Mouse (Mus musculus): ENCODE measurements at regions not wholly inside any gene's neighbourhood (a gene's known extent, or its start where the extent isn't known, plus 50 kb on each side); places are given as distances from the start of the nearest gene placed in this dataset.

DNA sequence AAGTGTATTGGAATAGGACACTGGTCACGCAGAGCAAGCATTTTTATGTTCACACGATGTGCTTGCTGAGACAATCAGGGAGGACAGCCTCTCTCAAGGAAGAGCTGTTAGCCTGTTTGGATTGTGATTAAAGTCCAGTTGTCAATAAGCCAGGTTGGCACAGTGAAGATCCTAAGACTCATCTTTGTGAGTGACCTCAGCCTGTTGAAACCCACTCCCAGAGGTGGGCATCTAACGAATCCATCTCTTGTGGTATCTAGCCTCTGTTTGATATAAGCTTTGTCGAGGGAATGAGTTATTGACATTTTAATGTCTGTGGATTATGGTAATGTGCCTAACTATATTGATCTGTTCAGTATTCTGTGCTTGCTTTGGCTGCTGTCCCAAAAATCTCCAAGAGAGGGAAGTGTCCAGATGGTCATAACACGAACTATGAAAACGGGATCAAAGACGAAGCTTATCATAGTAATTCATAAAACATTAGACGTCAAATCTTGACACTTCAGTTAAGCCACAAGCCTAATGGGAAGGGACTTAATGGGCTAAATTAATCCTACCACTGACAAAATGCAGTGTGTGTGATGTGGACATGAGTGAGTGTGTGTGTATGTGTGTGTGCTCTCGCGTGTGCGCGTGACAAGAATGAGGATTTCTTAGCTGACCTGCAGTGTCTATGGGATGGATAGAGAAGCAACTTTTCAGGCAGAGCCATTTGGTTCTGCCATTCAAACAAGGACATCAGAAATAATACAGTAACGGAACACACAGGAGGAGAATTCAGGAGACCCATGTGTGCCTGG lies 104.8 kb upstream of the Fer start:
- no peaks in the 10 kb centered on the region for H3K4me1 ChIP-seq (replicated peaks; ENCODE audit: control insufficient read depth, insufficient read depth, low read length)
- 84% methylated on average over 13 of the region's 13 CpGs for WGBS
- DNase-seq (ENCODE audit: low spot score) (no peak), ATAC-seq (replicated peaks; ENCODE audit: low FRiP score) (no peak)
- no peak overlapping the region for H3K4me3 ChIP-seq (ENCODE audit: low read depth, low read length)
- no peaks in the 10 kb centered on the region for H3K27me3 ChIP-seq (replicated peaks; ENCODE audit: control insufficient read depth, insufficient read depth, low read length)
- H3K9ac ChIP-seq (ENCODE audit: low read depth, low read length): no peak overlapping the region
- no peaks in the 10 kb centered on the region for H3K36me3 ChIP-seq (ENCODE audit: control insufficient read depth, insufficient read depth, low read length)
- no peak overlapping the region for H3K4me2 ChIP-seq
- H3K27ac ChIP-seq (ENCODE audit: low read depth, low read length): no peak overlapping the region
- no peaks in the 10 kb centered on the region for H3K9me3 ChIP-seq (ENCODE audit: control insufficient read depth, low read length)

- no peaks in the 10 kb centered on the region for H3K4me1 ChIP-seq (replicated peaks; ENCODE audit: control insufficient read depth, insufficient read depth, low read length)
- no peak overlapping the region for H3K9ac ChIP-seq (ENCODE audit: low read depth, low read length)
- no peaks in the 10 kb centered on the region for H3K36me3 ChIP-seq (ENCODE audit: control insufficient read depth, insufficient read depth, low read length)
- ATAC-seq (replicated peaks; ENCODE audit: low FRiP score) (no peak), DNase-seq (ENCODE audit: low spot score) (no peak)
- no peaks in the 10 kb centered on the region for H3K9me3 ChIP-seq (ENCODE audit: control insufficient read depth, low read length)
- no peak overlapping the region for H3K4me2 ChIP-seq
- WGBS: 65% methylated on average over 7 of the region's 7 CpGs
- no peaks in the 10 kb centered on the region for H3K27me3 ChIP-seq (replicated peaks; ENCODE audit: control insufficient read depth, insufficient read depth, low read length)
- no peak overlapping the region for H3K4me3 ChIP-seq (ENCODE audit: low read depth, low read length)
- no peak overlapping the region for H3K27ac ChIP-seq (ENCODE audit: low read depth, low read length)
Measured at GRCm38 (mm10) chr17:63758817-63759404, 104.0 kb upstream of the Fer start.

DNA sequence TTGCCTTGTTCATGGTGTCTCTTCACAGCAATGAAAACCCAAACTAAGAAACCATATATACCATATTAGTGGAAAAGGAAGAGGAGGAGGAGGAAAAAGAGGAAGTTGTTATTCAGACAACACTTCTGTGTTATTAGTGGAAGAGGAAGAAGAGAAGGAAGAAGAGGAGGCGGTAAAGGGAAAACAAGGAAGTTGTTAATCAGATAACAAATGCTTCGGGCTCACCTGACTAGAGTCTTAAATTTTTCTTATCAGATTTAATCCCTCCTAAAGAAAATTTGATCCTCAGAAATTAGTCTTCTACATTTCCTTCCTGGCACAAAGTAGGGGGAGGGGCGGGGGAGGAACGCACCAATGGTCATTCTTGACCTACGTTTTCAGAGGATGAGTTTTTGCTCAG lies 101.8 kb upstream of the Fer start:
- no peak overlapping the region for H3K4me2 ChIP-seq
- no peaks in the 10 kb centered on the region for H3K9me3 ChIP-seq (ENCODE audit: control insufficient read depth, low read length)
- no peak for DNase-seq (ENCODE audit: low spot score)
- ATAC-seq (replicated peaks; ENCODE audit: low FRiP score): no peak
- no peak overlapping the region for H3K4me3 ChIP-seq (ENCODE audit: low read depth, low read length)
- no peaks in the 10 kb centered on the region for H3K4me1 ChIP-seq (replicated peaks; ENCODE audit: control insufficient read depth, insufficient read depth, low read length)
- no peak overlapping the region for H3K27ac ChIP-seq (ENCODE audit: low read depth, low read length)
- H3K27me3 ChIP-seq (replicated peaks; ENCODE audit: control insufficient read depth, insufficient read depth, low read length): no peaks in the 10 kb centered on the region
- H3K9ac ChIP-seq (ENCODE audit: low read depth, low read length): no peak overlapping the region
- WGBS: 90% methylated on average over 5 of the region's 5 CpGs
- no peaks in the 10 kb centered on the region for H3K36me3 ChIP-seq (ENCODE audit: control insufficient read depth, insufficient read depth, low read length)

DNA sequence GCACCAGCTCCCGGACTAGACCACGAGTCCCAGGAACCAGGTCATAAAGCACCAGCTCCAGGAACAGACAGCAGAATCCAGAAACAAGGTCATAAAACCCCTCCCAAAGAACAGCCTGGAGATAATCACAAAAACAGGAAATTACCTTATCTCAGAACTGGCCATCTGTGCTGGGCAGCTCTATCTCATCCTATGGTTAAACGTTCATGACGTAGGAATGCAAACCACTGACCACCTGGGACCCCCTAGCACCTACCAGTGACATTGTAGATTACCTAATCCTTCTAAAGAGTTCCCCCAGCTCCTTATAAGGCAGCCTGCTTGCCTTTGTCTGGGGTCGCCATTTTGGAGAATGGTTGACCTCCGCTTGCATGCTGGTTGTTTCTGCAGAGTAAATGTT lies 91.8 kb upstream of the Fer start:
- Histone ChIP-seq H3K27me3 (replicated peaks; ENCODE audit: control insufficient read depth, insufficient read depth, low read length) (no peaks in the 10 kb centered on the region), H3K4me2 (no peak overlapping the region), H3K9ac (ENCODE audit: low read depth, low read length) (no peak overlapping the region), H3K4me1 (replicated peaks; ENCODE audit: control insufficient read depth, insufficient read depth, low read length) (no peaks in the 10 kb centered on the region), H3K4me3 (ENCODE audit: low read depth, low read length) (no peak overlapping the region), H3K9me3 (ENCODE audit: control insufficient read depth, low read length) (no peaks in the 10 kb centered on the region), H3K36me3 (ENCODE audit: control insufficient read depth, insufficient read depth, low read length) (no peaks in the 10 kb centered on the region), H3K27ac (ENCODE audit: low read depth, low read length) (no peak overlapping the region)
- ATAC-seq (replicated peaks; ENCODE audit: low FRiP score) (no peak), DNase-seq (ENCODE audit: low spot score) (no peak)
- WGBS: 57% methylated on average over 6 of the region's 6 CpGs

DNA sequence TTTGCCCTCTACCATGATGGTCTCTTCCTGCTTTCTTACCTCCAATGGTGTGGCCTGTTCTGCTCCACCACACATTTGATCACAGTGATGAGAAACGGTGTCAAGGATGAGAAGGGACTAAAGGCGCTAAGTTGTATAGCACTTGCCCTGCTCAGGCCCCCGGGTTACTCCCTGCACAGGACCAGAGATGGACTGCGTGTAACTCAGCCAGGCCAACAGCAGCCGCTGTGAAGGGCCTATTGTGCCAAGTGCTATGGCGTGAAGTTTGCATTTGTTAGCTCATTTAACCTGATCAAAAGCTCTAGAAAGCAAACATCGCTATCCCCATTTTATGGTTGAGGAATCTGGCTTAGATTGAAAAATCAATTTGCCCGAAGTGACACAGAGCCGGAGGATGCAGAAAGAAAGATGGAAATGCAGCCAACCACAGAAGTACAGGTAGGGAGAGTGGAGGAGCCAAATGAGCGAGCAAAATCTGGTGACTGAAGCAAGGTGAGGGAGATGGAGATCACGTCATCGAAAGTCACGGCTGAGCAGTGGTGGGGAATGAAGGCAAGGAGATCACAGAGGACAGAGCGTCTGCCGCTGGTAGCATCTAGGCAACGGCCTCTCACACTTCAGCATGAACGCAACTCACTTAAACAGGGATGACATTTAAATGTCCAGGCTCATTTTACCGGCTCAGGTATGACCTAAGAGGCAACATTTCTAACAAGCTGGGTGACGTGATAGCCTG lies 78.3 kb upstream of the Fer start:
- ATAC-seq (replicated peaks; ENCODE audit: low FRiP score) (no peak), DNase-seq (ENCODE audit: low spot score) (no peak)
- WGBS: 88% methylated on average over 19 of the region's 19 CpGs

GRCm38 (mm10) chr17:63786444-63786843 lies 76.4 kb upstream of the Fer start:
- no peaks in the 10 kb centered on the region for H3K36me3 ChIP-seq (ENCODE audit: control insufficient read depth, insufficient read depth, low read length)
- H3K4me1 ChIP-seq (replicated peaks; ENCODE audit: control insufficient read depth, insufficient read depth, low read length): no peaks in the 10 kb centered on the region
- H3K27me3 ChIP-seq (replicated peaks; ENCODE audit: control insufficient read depth, insufficient read depth, low read length): no peaks in the 10 kb centered on the region
- H3K4me3 ChIP-seq (ENCODE audit: low read depth, low read length): no peak overlapping the region
- H3K9ac ChIP-seq (ENCODE audit: low read depth, low read length): no peak overlapping the region
- H3K27ac ChIP-seq (ENCODE audit: low read depth, low read length): no peak overlapping the region
- no peak overlapping the region for H3K4me2 ChIP-seq
- no peaks in the 10 kb centered on the region for H3K9me3 ChIP-seq (ENCODE audit: control insufficient read depth, low read length)
- WGBS: 80% methylated on average over 11 of the region's 11 CpGs
- no peak for DNase-seq (ENCODE audit: low spot score)
- ATAC-seq (replicated peaks; ENCODE audit: low FRiP score): no peak

More for the DNA sequence above, 78.3 kb upstream of the Fer start:
- Histone ChIP-seq H3K36me3 (ENCODE audit: control insufficient read depth, insufficient read depth, low read length) (no peaks in the 10 kb centered on the region), H3K4me3 (ENCODE audit: low read depth, low read length) (no peak overlapping the region), H3K9me3 (ENCODE audit: control insufficient read depth, low read length) (no peaks in the 10 kb centered on the region), H3K9ac (ENCODE audit: low read depth, low read length) (no peak overlapping the region), H3K27ac (ENCODE audit: low read depth, low read length) (no peak overlapping the region), H3K4me2 (no peak overlapping the region), H3K4me1 (replicated peaks; ENCODE audit: control insufficient read depth, insufficient read depth, low read length) (no peaks in the 10 kb centered on the region), H3K27me3 (replicated peaks; ENCODE audit: control insufficient read depth, insufficient read depth, low read length) (no peaks in the 10 kb centered on the region)

GRCm38 (mm10) chr17:63794352-63794751 lies 68.5 kb upstream of the Fer start:
- H3K4me3 ChIP-seq (ENCODE audit: low read depth, low read length): no peak overlapping the region
- ATAC-seq (replicated peaks; ENCODE audit: low FRiP score) (no peak), DNase-seq (ENCODE audit: low spot score) (no peak)
- WGBS: 76% methylated on average over 6 of the region's 6 CpGs
- no peak overlapping the region for H3K9ac ChIP-seq (ENCODE audit: low read depth, low read length)
- no peak overlapping the region for H3K27ac ChIP-seq (ENCODE audit: low read depth, low read length)
- H3K36me3 ChIP-seq (ENCODE audit: control insufficient read depth, insufficient read depth, low read length): no peaks in the 10 kb centered on the region
- H3K4me2 ChIP-seq: no peak overlapping the region
- H3K4me1 ChIP-seq (replicated peaks; ENCODE audit: control insufficient read depth, insufficient read depth, low read length): no peaks in the 10 kb centered on the region
- no peaks in the 10 kb centered on the region for H3K9me3 ChIP-seq (ENCODE audit: control insufficient read depth, low read length)
- no peaks in the 10 kb centered on the region for H3K27me3 ChIP-seq (replicated peaks; ENCODE audit: control insufficient read depth, insufficient read depth, low read length)

DNA sequence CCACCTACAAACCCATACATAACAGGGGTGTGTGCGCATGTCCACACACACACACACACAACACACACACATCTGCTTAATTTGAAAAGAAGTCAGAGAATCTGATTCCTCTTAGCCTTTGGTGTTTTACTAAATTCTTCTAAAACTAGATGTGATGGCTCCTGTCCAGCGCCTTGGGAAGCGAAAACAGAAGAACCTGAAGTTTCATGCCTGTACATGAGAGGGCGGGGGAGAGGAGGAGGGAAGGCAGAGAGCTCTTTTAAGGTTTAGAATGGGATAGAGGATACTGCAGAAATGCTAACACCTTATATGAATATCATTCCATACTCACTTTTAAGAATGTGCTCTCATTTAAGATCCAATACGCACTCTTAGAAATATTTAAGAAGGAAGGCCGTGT lies 64.5 kb upstream of the Fer start:
- Histone ChIP-seq H3K4me1 (replicated peaks; ENCODE audit: control insufficient read depth, insufficient read depth, low read length) (no peaks in the 10 kb centered on the region), H3K4me2 (no peak overlapping the region), H3K9me3 (ENCODE audit: control insufficient read depth, low read length) (no peaks in the 10 kb centered on the region), H3K4me3 (ENCODE audit: low read depth, low read length) (no peak overlapping the region), H3K27ac (ENCODE audit: low read depth, low read length) (no peak overlapping the region), H3K36me3 (ENCODE audit: control insufficient read depth, insufficient read depth, low read length) (no peaks in the 10 kb centered on the region), H3K27me3 (replicated peaks; ENCODE audit: control insufficient read depth, insufficient read depth, low read length) (no peaks in the 10 kb centered on the region), H3K9ac (ENCODE audit: low read depth, low read length) (no peak overlapping the region)
- DNase-seq (ENCODE audit: low spot score): no peak
- no peak for ATAC-seq (replicated peaks; ENCODE audit: low FRiP score)
- WGBS: 84% methylated on average over 6 of the region's 6 CpGs
